Mouse (Mus musculus) heart, embryonic 10.5 days (tissue): ENCODE data around the gene Dnmt3b. TPM values are rescaled to one million over a fixed set of nuclear protein-coding genes. Genes with fewer than 3 reads are reported as not detected.
"Not testable (repeated sequence)": the region's sequence is repeated elsewhere in the genome, so short reads cannot be mapped to it uniquely, and the experiment has no call there.

Experiments
- DNase-seq: peaks from one replicate; pipeline ENCODE4 v3.0.0-alpha.2; 2017; ENCODE audit warnings: low spot score
- H3K27ac ChIP-seq: fragments of 300-500 bp; sonication (generic); 2 replicates; pipeline ENCODE4 v1.5.1; 2016; ENCODE audit warnings: mild to moderate bottlenecking
- H3K27me3 ChIP-seq: fragments of 300-500 bp; sonication (generic); 2 replicates; pipeline ENCODE4 v1.6.1; 2016; ENCODE audit warnings: mild to moderate bottlenecking; ENCODE audit not compliant: poor library complexity, insufficient read depth, severe bottlenecking
- H3K36me3 ChIP-seq: fragments of 300-500 bp; sonication (generic); 2 replicates; pipeline ENCODE4 v1.6.1; 2016; ENCODE audit warnings: mild to moderate bottlenecking, moderate library complexity
- H3K4me1 ChIP-seq: fragments of 300-500 bp; sonication (generic); 2 replicates; pipeline ENCODE4 v1.6.1; 2016; ENCODE audit warnings: mild to moderate bottlenecking
- H3K4me3 ChIP-seq: fragments of 300-500 bp; sonication (generic); 2 replicates; pipeline ENCODE4 v1.5.1; 2016; ENCODE audit warnings: mild to moderate bottlenecking, moderate library complexity
- H3K9me3 ChIP-seq: fragments of 300-500 bp; sonication (generic); 2 replicates; pipeline ENCODE4 v1.6.1; 2016; ENCODE audit warnings: mild to moderate bottlenecking, moderate library complexity
- WGBS: fragments of 180-500 bp; shearing (Covaris S2); methylation state at CpG from one replicate; pipeline ENCODE4 v1.1.7; 2016; 5-methylcytosine and 5-hydroxymethylcytosine counted together
- polyA plus RNA-seq: library from polyadenylated mRNA; unstranded; fragments of >200 nt; fragmentation: Nextera tagmentation; extraction: Ambion mirVana; gene quantifications from 2 replicates; pipeline ENCODE4 v1.2.1, GENCODE M21; 2016

Gene Dnmt3b
- polyA plus RNA-seq, 1 experiment from 2014 or later, result 17.0 TPM

GRCm38 (mm10) chr2:153648773-153649297 is 415 bp upstream of the Dnmt3b start:
- Histone ChIP-seq H3K36me3 (no peaks in the 10 kb centered on the region), H3K27ac (peak overlapping the region; percentile 94), H3K9me3 (no peaks in the 10 kb centered on the region), H3K4me1 (peaks cover 32% of the 10 kb centered on the region), H3K4me3 (peak overlapping the region; percentile 92), H3K27me3 (peaks cover 11% of the 10 kb centered on the region; the same call in 1 of the 2 replicates)
- WGBS, result 22% methylated on average over 14 of the region's 14 CpGs
- DNase-seq, result no peak

GRCm38 (mm10) chr2:153650014-153650687 is 901 bp downstream of the Dnmt3b start:
- Histone ChIP-seq H3K4me3 (peak overlapping the region; percentile 92), H3K36me3 (0 out of 2 replicates have a peak, but pooled peaks cover 5% of the 10 kb centered on the region), H3K9me3 (no peaks in the 10 kb centered on the region), H3K27ac (peak overlapping the region; percentile 94), H3K4me1 (peaks cover 32% of the 10 kb centered on the region), H3K27me3 (peaks cover 11% of the 10 kb centered on the region; the same call in 1 of the 2 replicates)
- WGBS, result 2% methylated on average over 28 of the region's 28 CpGs
- DNase-seq, result no peak

- 29% methylated on average over 3 of the region's 3 CpGs for WGBS
- no peak for DNase-seq
- H3K36me3 ChIP-seq, result peaks cover 5% of the 10 kb centered on the region; the same call in 1 of the 2 replicates
- peaks cover 11% of the 10 kb centered on the region; the same call in 1 of the 2 replicates for H3K27me3 ChIP-seq
- peak overlapping the region; percentile 37; the same call in 1 of the 2 replicates for H3K27ac ChIP-seq
- no peak overlapping the region for H3K4me3 ChIP-seq
- H3K9me3 ChIP-seq, result no peaks in the 10 kb centered on the region
- H3K4me1 ChIP-seq, result peaks cover 39% of the 10 kb centered on the region
Measured at GRCm38 (mm10) chr2:153651681-153652080, 2.4 kb downstream of the Dnmt3b start.

GRCm38 (mm10) chr2:153657659-153658058 is 8.4 kb downstream of the Dnmt3b start:
- H3K9me3 ChIP-seq, H3K4me3 ChIP-seq, DNase-seq, H3K27me3 ChIP-seq, H3K27ac ChIP-seq: not testable (repeated sequence)
- Histone ChIP-seq H3K4me1 (peaks cover 19% of the 10 kb centered on the region), H3K36me3 (peaks cover 18% of the 10 kb centered on the region)
- WGBS, result 81% methylated on average over 7 of the region's 8 CpGs

GRCm38 (mm10) chr2:153660616-153661015 is 11.4 kb downstream of the Dnmt3b start:
- DNase-seq, result no peak
- 33% methylated on average over 3 of the region's 3 CpGs for WGBS
- Histone ChIP-seq H3K27ac (no peak overlapping the region), H3K4me3 (no peak overlapping the region), H3K9me3 (no peaks in the 10 kb centered on the region), H3K27me3 (no peaks in the 10 kb centered on the region), H3K36me3 (peaks cover 18% of the 10 kb centered on the region), H3K4me1 (peaks cover 19% of the 10 kb centered on the region)

GRCm38 (mm10) chr2:153665401-153665800 is 16.2 kb downstream of the Dnmt3b start:
- DNase-seq, result no peak
- WGBS, result 89% methylated on average over 7 of the region's 7 CpGs
- H3K4me3 ChIP-seq, result no peak overlapping the region
- no peaks in the 10 kb centered on the region for H3K9me3 ChIP-seq
- H3K36me3 ChIP-seq, result peaks cover 36% of the 10 kb centered on the region
- H3K27ac ChIP-seq, result no peak overlapping the region
- peaks cover 7% of the 10 kb centered on the region for H3K4me1 ChIP-seq
- no peaks in the 10 kb centered on the region for H3K27me3 ChIP-seq

GRCm38 (mm10) chr2:153668754-153669376 is 19.6 kb downstream of the Dnmt3b start:
- 70% methylated on average over 7 of the region's 7 CpGs for WGBS
- no peaks in the 10 kb centered on the region for H3K27me3 ChIP-seq
- H3K36me3 ChIP-seq, result peaks cover 24% of the 10 kb centered on the region
- H3K4me1 ChIP-seq, result no peaks in the 10 kb centered on the region
- H3K9me3 ChIP-seq, result no peaks in the 10 kb centered on the region
- no peak for DNase-seq
- H3K4me3 ChIP-seq, result no peak overlapping the region
- no peak overlapping the region for H3K27ac ChIP-seq

- DNase-seq, result no peak
- Histone ChIP-seq H3K4me1 (no peaks in the 10 kb centered on the region), H3K36me3 (peaks cover 33% of the 10 kb centered on the region), H3K4me3 (no peak overlapping the region), H3K27me3 (no peaks in the 10 kb centered on the region), H3K9me3 (no peaks in the 10 kb centered on the region), H3K27ac (no peak overlapping the region)
- 78% methylated on average over 5 of the region's 5 CpGs for WGBS
Measured at GRCm38 (mm10) chr2:153670111-153670510, 20.9 kb downstream of the Dnmt3b start.

GRCm38 (mm10) chr2:153672619-153673018 is 23.4 kb downstream of the Dnmt3b start:
- Histone ChIP-seq H3K36me3 (peaks cover 39% of the 10 kb centered on the region), H3K4me1 (no peaks in the 10 kb centered on the region), H3K9me3 (no peaks in the 10 kb centered on the region), H3K27ac (no peak overlapping the region), H3K4me3 (no peak overlapping the region), H3K27me3 (no peaks in the 10 kb centered on the region)
- DNase-seq, result no peak
- WGBS, result 88% methylated on average over 2 of the region's 2 CpGs

GRCm38 (mm10) chr2:153675364-153675763 is 26.1 kb downstream of the Dnmt3b start:
- H3K36me3 ChIP-seq, result peaks cover 48% of the 10 kb centered on the region
- H3K9me3 ChIP-seq, DNase-seq, H3K4me3 ChIP-seq, H3K4me1 ChIP-seq, H3K27ac ChIP-seq, H3K27me3 ChIP-seq: not testable (repeated sequence)
- WGBS, result 30% methylated on average over 1 of the region's 1 CpGs

GRCm38 (mm10) chr2:153676944-153677343 is 27.7 kb downstream of the Dnmt3b start:
- Histone ChIP-seq H3K27ac (no peak overlapping the region), H3K4me3 (no peak overlapping the region), H3K36me3 (peaks cover 59% of the 10 kb centered on the region), H3K4me1 (no peaks in the 10 kb centered on the region), H3K27me3 (no peaks in the 10 kb centered on the region), H3K9me3 (no peaks in the 10 kb centered on the region)
- no peak for DNase-seq
- 86% methylated on average over 6 of the region's 6 CpGs for WGBS

GRCm38 (mm10) chr2:153677550-153677949 is 28.3 kb downstream of the Dnmt3b start:
- Histone ChIP-seq H3K4me3 (no peak overlapping the region), H3K9me3 (no peaks in the 10 kb centered on the region), H3K27me3 (no peaks in the 10 kb centered on the region), H3K4me1 (no peaks in the 10 kb centered on the region), H3K27ac (no peak overlapping the region), H3K36me3 (peaks cover 55% of the 10 kb centered on the region)
- no peak for DNase-seq
- 87% methylated on average over 7 of the region's 7 CpGs for WGBS

GRCm38 (mm10) chr2:153679959-153680358 is 30.7 kb downstream of the Dnmt3b start:
- H3K36me3 ChIP-seq, result peaks cover 47% of the 10 kb centered on the region

More at GRCm38 (mm10) chr2:153679959-153680358, 30.7 kb downstream of the Dnmt3b start:
- 83% methylated on average over 1 of the region's 1 CpGs for WGBS
- H3K9me3 ChIP-seq, result no peaks in the 10 kb centered on the region
- no peaks in the 10 kb centered on the region for H3K27me3 ChIP-seq
- DNase-seq, result no peak
- H3K27ac ChIP-seq, result no peak overlapping the region
- H3K4me3 ChIP-seq, result no peak overlapping the region
- no peaks in the 10 kb centered on the region for H3K4me1 ChIP-seq
